Mouse (Mus musculus): Measurements from ENCODE around the gene Mapk8ip3. TPM values are rescaled to one million over a fixed set of nuclear protein-coding genes. Genes with fewer than 3 reads are reported as not detected.

The Mapk8ip3 gene
- polyA plus RNA-seq, 1 experiment from 2014 or later, result 4.5 TPM

DNA sequence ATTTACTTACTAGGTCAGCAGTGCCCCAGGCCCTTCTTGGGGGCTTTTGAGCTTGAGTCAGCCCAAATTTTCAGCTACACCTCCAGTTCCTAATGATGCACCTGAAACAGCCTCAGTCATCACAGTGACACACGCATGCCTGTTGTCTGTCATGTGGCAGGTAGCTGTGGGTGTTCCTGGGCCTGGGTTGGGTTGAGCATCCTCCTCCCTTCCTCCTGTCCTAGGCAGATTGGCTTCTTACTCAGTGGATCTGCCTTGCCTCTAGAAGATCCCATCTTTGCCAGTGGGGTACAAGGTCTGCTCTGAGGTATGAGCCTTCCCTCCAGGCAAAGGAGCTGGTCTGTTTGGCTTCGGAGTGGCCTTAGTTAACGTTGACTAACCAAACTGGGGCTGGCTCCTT lies 47.9 kb downstream of the Mapk8ip3 start:
- no peak for ATAC-seq
- H3K9me3 ChIP-seq (ENCODE audit: low read length), result no peaks in the 10 kb centered on the region
- no peaks in the 10 kb centered on the region for H3K27me3 ChIP-seq (ENCODE audit: insufficient read depth, low read length)
- TF ChIP-seq EP300 (IDR thresholded peaks at IDR 0.05; ENCODE audit: low read depth) (no peak), CTCF (IDR thresholded peaks at IDR 0.05; ENCODE audit: low read depth) (no peak)
- no peak overlapping the region for H3K4me3 ChIP-seq (ENCODE audit: low read depth, low read length)
- peaks cover 67% of the 10 kb centered on the region for H3K36me3 ChIP-seq (replicated peaks; ENCODE audit: insufficient read depth, low read length)
- H3K27ac ChIP-seq (ENCODE audit: low read depth), result no peak overlapping the region
- H3K4me2 ChIP-seq (ENCODE audit: low read depth, low read length), result peak overlapping the region; percentile 85; the same call in 1 of the 2 replicates
- DNase-seq, result no peak
- H3K4me1 ChIP-seq (ENCODE audit: insufficient read depth), result peaks cover 26% of the 10 kb centered on the region
- 0 out of 2 replicates have a peak overlapping the region, but pooled peaks have one; percentile 6 for H3K9ac ChIP-seq (replicated peaks)
- whole genome bisulfite sequencing (ENCODE audit: insufficient replicate concordance), result 88% methylated on average over 3 of the region's 3 CpGs

DNA sequence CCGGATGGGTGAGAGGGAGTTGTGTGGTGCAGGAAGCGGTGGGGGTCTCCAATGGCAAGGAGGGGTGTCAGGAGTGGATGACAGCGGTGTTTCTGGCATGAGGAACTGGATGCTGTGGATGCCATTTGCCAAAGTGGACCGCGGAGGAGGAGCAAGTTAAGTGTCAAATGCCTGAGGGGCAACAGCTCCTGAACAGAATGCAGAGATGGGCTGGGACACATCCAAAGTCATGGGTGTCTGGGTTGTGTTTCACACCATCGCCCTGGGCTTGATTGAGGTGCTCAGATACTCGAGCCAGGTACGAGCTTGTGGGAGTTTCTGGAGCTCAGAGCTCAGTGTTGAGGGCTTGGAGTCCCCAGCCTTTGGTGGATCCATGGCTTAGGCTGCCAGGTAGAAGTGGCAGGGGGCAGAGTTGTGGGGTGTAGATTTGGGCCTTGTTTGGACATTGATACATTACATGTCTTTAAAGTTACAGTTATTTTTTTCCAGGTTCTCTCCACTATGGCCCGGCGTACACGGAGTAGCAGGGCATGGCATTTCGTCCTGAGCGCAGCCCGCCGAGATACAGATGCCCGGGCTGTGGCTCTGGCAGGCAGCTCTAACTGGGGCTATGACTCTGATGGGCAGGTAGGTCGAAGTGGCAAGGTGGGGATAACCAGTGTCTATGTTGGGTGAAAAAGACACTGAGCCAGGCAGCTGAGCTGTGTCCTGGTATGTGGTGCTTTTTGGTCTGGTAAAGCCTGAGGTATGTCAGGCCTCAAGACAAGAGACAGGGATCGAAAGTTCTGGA lies 49.3 kb downstream of the Mapk8ip3 start:
- ATAC-seq, result no peak
- Histone ChIP-seq H3K9ac (replicated peaks) (peak overlapping the region; percentile 98), H3K9me3 (ENCODE audit: low read length) (no peaks in the 10 kb centered on the region), H3K27ac (ENCODE audit: low read depth) (peak overlapping the region; percentile 97), H3K36me3 (replicated peaks; ENCODE audit: insufficient read depth, low read length) (peaks cover 68% of the 10 kb centered on the region), H3K4me2 (ENCODE audit: low read depth, low read length) (peak overlapping the region; percentile 85), H3K4me3 (ENCODE audit: low read depth, low read length) (peak overlapping the region; percentile 98), H3K27me3 (ENCODE audit: insufficient read depth, low read length) (no peaks in the 10 kb centered on the region), H3K4me1 (ENCODE audit: insufficient read depth) (peaks cover 23% of the 10 kb centered on the region)
- TF ChIP-seq EP300 (IDR thresholded peaks at IDR 0.05; ENCODE audit: low read depth) (no peak), CTCF (IDR thresholded peaks at IDR 0.05; ENCODE audit: low read depth) (no peak)
- DNase-seq, result no peak
- WGBS (ENCODE audit: insufficient replicate concordance), result 61% methylated on average over 18 of the region's 18 CpGs

DNA sequence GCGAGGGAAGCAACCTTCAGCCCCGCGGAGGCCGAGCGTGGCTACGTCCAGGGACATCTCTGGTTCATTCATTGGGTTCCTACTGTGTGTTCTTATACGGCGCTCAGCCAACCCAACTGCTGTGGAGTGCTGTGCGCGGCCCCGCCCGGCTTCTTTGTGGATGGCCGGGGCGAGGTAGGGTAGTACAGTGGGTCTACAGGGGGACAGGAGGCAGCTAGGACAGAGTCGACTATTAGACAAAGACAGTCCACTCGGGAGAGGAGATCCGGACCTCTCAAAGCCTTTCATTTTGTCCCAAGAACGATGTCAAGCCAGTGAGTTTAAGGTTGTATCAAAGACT lies 49.9 kb downstream of the Mapk8ip3 start:
- H3K36me3 ChIP-seq (replicated peaks; ENCODE audit: insufficient read depth, low read length), result peaks cover 68% of the 10 kb centered on the region
- peak; percentile 41 for ATAC-seq
- TF ChIP-seq EP300 (IDR thresholded peaks at IDR 0.05; ENCODE audit: low read depth) (no peak), CTCF (IDR thresholded peaks at IDR 0.05; ENCODE audit: low read depth) (no peak)

DNA sequence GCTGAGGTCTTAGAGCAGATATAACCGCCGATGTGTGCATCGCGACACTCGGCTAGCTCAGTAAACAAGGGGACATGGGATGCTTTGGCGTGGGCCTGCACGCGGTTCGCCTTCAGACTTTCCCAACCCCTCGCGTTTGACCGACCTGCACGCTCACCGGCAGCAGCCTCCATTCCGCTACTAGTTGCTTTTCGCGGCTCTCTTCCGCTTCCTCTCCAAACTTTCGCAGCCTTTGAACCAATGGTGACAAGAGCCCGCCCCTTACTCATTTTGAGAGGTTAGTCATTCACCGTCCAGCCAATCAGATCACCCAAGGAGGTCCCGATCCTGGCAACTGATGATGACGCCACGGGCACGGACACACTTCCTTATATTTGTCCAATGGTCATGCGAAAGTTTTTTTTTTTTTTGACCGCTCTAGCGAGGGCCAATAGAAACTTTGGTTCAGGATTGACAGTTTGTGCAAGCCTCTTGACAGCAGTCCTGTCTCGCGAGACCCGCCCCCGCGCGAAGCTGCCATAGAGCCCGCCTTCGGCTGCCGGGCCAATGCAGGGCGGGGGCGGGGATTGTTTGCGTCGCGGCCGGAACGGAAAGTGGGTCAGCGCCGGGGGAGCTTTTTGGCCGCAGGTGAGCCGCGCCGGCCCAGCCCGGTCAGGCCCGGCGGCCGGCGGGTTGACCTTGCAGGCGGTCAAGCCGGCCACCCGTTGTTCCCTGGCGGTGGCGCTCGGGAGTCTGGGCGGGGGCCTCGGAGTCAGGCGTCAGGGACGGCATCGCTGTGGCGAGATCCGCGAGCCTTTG lies 50.4 kb downstream of the Mapk8ip3 start, which contains the start of the genes Nubp2 and Spsb3:
TSS of gene Nubp2 (minus strand) at position 216 of the 798 bp plus-strand sequence.
TSS of gene Spsb3 (plus strand) at position 510 of the 798 bp plus-strand sequence.
- Histone ChIP-seq H3K9ac (replicated peaks) (peak within 1 kb of the TSS; percentile 98), H3K4me3 (ENCODE audit: low read depth, low read length) (peak within 1 kb of the TSS; percentile 98), H3K36me3 (replicated peaks; ENCODE audit: insufficient read depth, low read length) (peaks cover 63% of the 10 kb centered on the region), H3K4me1 (ENCODE audit: insufficient read depth) (peaks cover 23% of the 10 kb centered on the region), H3K4me2 (ENCODE audit: low read depth, low read length) (peak within 1 kb of the TSS; percentile 95), H3K27ac (ENCODE audit: low read depth) (peak within 1 kb of the TSS; percentile 97), H3K27me3 (ENCODE audit: insufficient read depth, low read length) (no peaks in the 10 kb centered on the region), H3K9me3 (ENCODE audit: low read length) (no peaks in the 10 kb centered on the region)
- TF ChIP-seq EP300 (IDR thresholded peaks at IDR 0.05; ENCODE audit: low read depth), result peak; percentile 85
- peak; percentile 49 for TF ChIP-seq CTCF (IDR thresholded peaks at IDR 0.05; ENCODE audit: low read depth)
- ATAC-seq, result peak; percentile 96
- WGBS (ENCODE audit: insufficient replicate concordance), result under 1% methylated on average over 69 of the region's 69 CpGs
- DNase-seq, result peak; percentile 98

More for the DNA sequence above, 49.9 kb downstream of the Mapk8ip3 start:
- H3K9ac ChIP-seq (replicated peaks), result peak overlapping the region; percentile 98
- no peaks in the 10 kb centered on the region for H3K9me3 ChIP-seq (ENCODE audit: low read length)
- under 1% methylated on average over 18 of the region's 18 CpGs for WGBS (ENCODE audit: insufficient replicate concordance)
- H3K4me1 ChIP-seq (ENCODE audit: insufficient read depth), result peaks cover 23% of the 10 kb centered on the region
- peak overlapping the region; percentile 97 for H3K27ac ChIP-seq (ENCODE audit: low read depth)
- DNase-seq, result no peak
- H3K27me3 ChIP-seq (ENCODE audit: insufficient read depth, low read length), result no peaks in the 10 kb centered on the region
- H3K4me3 ChIP-seq (ENCODE audit: low read depth, low read length), result peak overlapping the region; percentile 98
- peak overlapping the region; percentile 85 for H3K4me2 ChIP-seq (ENCODE audit: low read depth, low read length)

- Histone ChIP-seq H3K4me1 (ENCODE audit: insufficient read depth) (peaks cover 23% of the 10 kb centered on the region), H3K27me3 (ENCODE audit: insufficient read depth, low read length) (no peaks in the 10 kb centered on the region), H3K36me3 (replicated peaks; ENCODE audit: insufficient read depth, low read length) (peaks cover 55% of the 10 kb centered on the region), H3K4me3 (ENCODE audit: low read depth, low read length) (peak overlapping the region; percentile 98), H3K4me2 (ENCODE audit: low read depth, low read length) (peak overlapping the region; percentile 95), H3K27ac (ENCODE audit: low read depth) (peak overlapping the region; percentile 69), H3K9me3 (ENCODE audit: low read length) (no peaks in the 10 kb centered on the region), H3K9ac (replicated peaks) (peak overlapping the region; percentile 91)
- no peak for ATAC-seq
- no peak for DNase-seq
- TF ChIP-seq CTCF (IDR thresholded peaks at IDR 0.05; ENCODE audit: low read depth) (no peak), EP300 (IDR thresholded peaks at IDR 0.05; ENCODE audit: low read depth) (no peak)
- 19% methylated on average over 22 of the region's 22 CpGs for WGBS (ENCODE audit: insufficient replicate concordance)
Measured at GRCm38 (mm10) chr17:24885356-24886133, 51.2 kb downstream of the Mapk8ip3 start.

Measured in liver, postnatal 0 days (tissue).